Mouse (Mus musculus) megakaryocyte, embryonic 14.5 days (primary cell): Measurements from ENCODE around the gene Filip1l.

ENCODE experiments used
- FLI1 ChIP-seq: IDR thresholded peaks from 2 replicates; pipeline ENCODE4 v1.6.1; 2012; ENCODE audit warnings: low read length, inconsistent platforms, mixed read lengths
- GATA1 ChIP-seq: IDR thresholded peaks from 3 replicates; pipeline ENCODE4 v1.6.1; 2012; ENCODE audit warnings: mixed read lengths, low read length, inconsistent platforms, borderline replicate concordance

- TF ChIP-seq GATA1 (no peak), FLI1 (no peak)
These were observed 19.3 kb downstream of the Filip1l start for GRCm38 (mm10) chr16:57372156-57372555.
